Mouse (Mus musculus) urinary bladder, postnatal 4 days (tissue): ENCODE data around the gene Neb.
"Not testable (repeated sequence)": the region's sequence is repeated elsewhere in the genome, so short reads cannot be mapped to it uniquely, and the experiment has no call there.

ENCODE experiments used
- DNase-seq, 2 experiments: peaks; one replicate each; pipeline ENCODE4 v3.0.0; 2021 to 2022; ENCODE audit warnings: low spot score in 2 of 2

Neb gene

DNA sequence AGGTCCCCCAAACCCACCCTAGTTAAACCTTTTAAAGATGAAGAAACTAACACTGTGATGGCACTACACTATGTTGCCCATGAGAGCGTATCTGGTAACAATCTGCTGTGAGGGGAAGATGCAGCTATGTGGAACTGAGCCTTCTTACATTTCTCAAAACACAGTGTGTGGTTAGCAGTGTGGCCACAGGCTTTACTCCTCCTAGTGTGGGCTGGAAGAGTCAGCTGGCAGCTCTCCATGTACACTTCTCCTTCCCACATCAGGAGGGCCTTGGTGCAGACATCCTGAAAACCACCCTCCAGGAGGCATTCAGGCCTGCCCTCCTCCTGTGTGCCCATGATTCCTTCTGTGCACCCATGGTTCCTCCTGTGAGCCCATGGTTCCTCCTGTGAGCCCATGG lies 198.6 kb downstream of the Neb start:
- DNase-seq: no peak

DNA sequence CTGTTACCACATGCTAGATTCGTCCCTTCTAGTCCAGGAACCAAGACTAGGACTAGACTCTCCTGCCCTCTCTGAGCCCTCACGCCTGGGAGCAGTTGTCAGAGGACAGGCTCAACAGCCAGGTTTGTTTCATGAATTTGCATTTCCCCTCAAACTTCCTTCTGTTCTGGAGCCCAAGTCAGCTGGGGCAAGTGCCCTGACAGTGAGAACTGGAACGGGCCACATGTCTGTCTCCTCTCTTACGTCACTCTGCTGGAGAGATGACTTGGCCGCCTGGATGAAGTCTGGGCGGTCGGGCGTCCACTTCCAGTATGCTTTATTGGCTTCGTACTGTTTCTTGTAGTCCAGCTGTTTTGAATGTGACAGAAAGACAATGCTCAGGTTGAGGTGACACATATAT lies 200.5 kb downstream of the Neb start:
- DNase-seq: no peak

DNA sequence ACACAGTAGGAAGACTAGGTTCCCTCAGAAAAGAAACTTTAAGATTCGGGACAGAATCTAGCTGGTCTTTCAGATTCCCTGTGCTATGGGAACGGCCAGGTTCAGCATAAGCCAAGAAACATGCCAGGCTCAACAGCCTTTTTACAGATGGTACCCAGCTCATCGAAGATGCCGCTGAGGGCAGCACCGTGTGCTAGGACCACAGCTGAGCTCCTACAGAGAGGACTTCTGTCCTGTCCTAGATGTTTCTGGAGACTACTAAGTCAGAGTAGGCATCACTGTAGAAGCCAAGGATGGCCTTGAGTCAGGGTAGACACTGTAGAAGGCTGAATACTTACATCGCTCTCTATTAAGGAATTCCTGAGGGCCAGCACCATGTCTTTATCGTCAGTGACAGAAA lies 201.1 kb downstream of the Neb start:
- DNase-seq: no peak

GRCm38 (mm10) chr2:52176537-52176936 lies 201.7 kb downstream of the Neb start:
- no peak for DNase-seq

DNA sequence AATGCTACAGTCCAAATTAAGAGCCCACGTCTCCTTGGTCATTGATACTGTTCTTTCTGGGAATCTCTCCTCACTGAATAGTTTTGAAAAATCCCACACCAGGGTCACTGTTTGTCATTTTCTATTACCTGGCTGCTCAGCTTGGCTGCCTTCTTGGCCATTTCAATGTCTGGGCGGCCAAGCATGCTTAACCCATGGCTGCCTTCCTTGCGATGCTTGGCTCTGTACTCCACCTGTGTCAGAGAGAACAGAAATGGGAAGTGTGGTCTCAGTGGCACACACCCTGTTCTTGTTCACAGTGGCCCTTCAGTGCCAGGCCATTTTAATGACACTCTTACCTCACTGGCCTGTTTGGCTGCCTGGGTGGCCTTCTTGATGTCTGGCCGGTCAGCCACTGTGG lies 203.3 kb downstream of the Neb start:
- DNase-seq: no peak

- DNase-seq: no peak
Measured at GRCm38 (mm10) chr2:52169243-52170005, 208.8 kb downstream of the Neb start.

DNA sequence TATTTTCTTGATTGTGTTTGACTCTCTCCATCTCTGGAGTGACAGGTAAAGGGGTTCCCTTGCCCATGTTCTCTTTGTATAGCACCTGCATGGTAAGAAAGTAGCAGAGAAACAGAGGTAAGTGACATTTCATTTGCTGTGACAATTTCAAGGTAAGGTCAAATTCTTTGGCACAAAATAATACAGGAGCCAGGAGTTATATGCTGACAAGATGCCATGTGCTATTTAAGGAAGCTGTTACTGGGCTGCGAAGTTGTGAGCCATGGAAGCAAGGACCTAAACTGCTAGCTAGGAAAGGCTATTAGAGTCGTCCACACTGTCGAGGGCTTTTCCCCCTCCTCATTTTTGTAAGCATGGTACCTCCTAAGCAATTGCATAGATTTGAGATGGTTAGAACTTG lies 225.2 kb downstream of the Neb start:
- no peak for DNase-seq

DNA sequence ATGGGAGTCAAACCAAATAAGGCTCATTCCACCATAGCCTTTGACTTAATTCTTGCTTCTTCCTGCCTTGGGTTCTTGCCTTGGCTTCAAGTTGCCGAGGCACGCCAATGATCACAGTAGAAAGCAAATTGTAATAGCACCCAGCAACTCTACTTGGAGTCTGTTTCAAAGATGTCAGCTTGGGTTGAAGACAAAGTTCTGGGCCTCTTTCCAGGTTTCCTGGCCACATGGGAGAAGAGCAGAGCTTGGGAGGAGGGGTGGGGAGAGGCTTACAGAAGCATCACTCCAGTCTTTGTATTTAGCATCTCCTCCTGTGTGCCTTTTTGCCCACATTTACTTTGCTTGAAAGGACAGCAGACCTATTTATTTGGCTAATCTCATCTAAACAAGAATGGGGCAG lies 244.9 kb downstream of the Neb start:
- DNase-seq: no peak

- not testable (repeated sequence) for DNase-seq
Measured at GRCm38 (mm10) chr2:52131370-52131769, 246.9 kb downstream of the Neb start.

DNA sequence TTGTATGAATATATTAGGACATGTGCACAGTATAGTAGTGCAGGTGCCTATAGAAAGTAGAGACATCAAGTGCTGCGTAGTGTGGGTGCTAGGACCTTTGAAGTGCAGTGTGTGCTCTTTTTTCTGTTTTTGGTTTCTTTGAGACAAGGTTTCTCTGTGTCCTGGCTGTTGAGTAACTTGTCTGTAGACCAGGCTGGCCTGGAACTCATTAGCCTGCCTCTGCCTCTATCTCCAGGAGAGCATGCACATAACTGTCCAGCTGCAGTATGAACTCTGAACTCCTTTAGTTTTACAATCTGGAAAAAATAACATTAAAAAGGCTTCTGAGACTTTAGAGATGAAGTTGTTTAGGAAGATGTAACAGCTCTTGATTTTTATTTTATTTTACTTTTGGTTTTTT lies 264.2 kb downstream of the Neb start:
- no peak for DNase-seq
